Mouse (Mus musculus) lung, postnatal 4 days (tissue): ENCODE results near the gene Cadm4.

Source experiments
- DNase-seq, 2 experiments: peaks; one replicate each; pipeline ENCODE4 v3.0.0; 2021

Cadm4 gene

DNA sequence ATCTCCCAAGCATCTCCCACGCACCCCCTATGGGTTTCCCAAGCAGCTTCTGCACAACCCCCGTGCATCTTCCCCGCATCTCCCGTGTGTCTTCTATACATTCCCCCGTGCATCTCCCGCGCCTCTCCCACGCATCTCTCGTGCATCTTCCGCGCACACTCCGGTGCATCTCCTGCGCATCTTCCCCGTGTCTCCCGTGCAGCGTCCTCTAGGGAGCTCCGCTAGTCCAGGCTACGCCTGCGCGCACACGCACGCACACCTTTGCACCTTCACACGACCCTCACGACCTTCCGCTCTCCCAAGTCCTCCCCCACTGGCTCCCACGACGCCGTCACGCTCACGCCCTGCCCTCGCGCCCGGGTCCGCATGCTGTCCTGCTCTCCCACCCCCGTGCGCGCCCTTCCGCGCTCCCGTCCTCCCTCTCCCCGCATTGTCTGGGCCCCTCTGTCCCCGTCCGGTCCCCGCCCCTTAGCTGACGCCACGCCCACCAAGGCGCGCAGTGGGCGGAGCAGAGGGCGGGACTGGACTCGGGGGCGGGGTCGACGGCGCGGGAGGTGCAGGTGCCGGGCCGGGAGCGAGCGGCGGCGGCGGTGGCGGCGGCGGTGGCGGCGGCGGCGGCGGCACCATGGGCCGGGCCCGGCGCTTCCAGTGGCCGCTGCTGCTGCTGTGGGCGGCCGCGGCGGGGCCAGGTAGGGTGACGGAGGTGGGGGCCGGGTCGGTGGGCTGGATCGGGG is at the start of gene Cadm4:
Cadm4 (plus strand) TSS at position 550 of the 734 bp plus-strand sequence.
- DNase-seq = peak; percentile 84 to 88

DNA sequence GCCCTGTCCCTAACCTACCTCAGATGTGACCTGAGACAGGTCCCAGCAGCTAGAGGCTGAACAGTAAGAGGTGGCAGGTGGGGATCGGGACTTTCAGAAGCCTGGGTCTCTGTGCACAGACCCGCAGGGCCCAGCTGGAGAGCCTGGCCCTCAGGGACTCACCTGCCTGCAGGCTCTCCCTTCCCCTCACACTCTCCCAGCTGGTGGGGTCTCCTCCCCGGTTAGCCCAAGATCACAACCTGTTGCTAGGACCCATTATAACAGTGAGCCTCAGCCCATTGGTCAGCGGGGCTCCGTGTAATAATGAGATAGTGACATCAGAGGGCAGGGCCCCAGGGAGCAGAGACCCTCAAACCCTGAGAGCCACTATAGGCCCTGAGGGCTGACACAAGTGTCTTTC is 46.5 kb upstream of the Cadm4 start:
- DNase-seq = no peak

GRCm38 (mm10) chr7:24437981-24438380 is 43.8 kb upstream of the Cadm4 start:
- DNase-seq = peak; percentile 26 to 55

DNA sequence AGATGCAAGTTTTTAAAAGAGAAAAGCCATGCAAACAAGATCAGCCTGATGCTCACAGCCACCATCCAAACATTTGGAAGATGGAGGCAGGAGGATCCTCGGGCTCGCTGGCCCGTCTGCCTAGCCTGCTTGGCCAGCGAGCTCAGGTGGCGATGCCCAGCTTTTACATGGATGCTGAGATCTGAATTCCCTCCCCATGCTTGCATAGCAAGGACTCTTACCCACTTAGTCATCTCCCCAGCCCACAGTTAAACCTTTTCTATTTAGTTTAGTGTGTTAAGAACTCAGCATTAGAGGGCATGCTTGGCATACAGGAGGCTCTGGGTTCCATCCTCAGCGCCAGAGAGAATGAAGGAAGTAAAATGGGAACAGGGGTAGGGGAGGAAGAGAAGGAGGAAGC is 42.6 kb upstream of the Cadm4 start:
- DNase-seq = no peak

GRCm38 (mm10) chr7:24439891-24440290 is 41.9 kb upstream of the Cadm4 start:
- no peak for DNase-seq

GRCm38 (mm10) chr7:24441785-24442184 is 40.0 kb upstream of the Cadm4 start:
- DNase-seq = peak; percentile 75 to 87

- peak; percentile 49 to 53 for DNase-seq
Observed at GRCm38 (mm10) chr7:24442313-24442712, 39.5 kb upstream of the Cadm4 start.

- peak; percentile 60 to 65 for DNase-seq
Observed at GRCm38 (mm10) chr7:24445266-24445926, 36.4 kb upstream of the Cadm4 start.

- DNase-seq = peak in 1 of 2 experiments; percentile 14
Observed at GRCm38 (mm10) chr7:24446697-24447340, 35.0 kb upstream of the Cadm4 start.

- no peak for DNase-seq
Observed at GRCm38 (mm10) chr7:24448782-24449517, 32.9 kb upstream of the Cadm4 start.

- DNase-seq = peak; percentile 46
Observed at GRCm38 (mm10) chr7:24450585-24451017, 31.2 kb upstream of the Cadm4 start.

GRCm38 (mm10) chr7:24451855-24452311 is 29.9 kb upstream of the Cadm4 start, which contains the start of gene Irgc1:
Gene Irgc1, minus strand, starts transcription at chr7:24452297.
- DNase-seq = no peak

DNA sequence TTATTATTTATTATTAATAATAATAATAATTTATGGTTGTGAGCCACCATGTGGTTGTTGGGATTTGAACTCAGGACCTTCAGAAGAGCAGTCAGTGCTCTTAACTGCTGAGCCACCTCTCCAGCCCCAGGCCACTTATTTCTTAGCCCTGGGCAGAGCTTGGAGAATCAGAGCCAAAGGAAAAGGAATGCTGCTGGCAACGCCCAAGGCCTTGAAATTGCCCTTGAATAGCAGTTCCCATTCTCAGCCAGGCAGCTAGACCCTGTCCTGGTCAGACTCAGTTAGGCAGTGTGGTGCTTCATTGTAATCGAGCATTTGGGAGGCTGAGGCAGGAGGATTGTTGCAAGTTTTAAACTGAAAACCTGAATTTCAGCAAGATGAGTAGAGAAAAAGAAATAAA is 27.6 kb upstream of the Cadm4 start:
- no peak for DNase-seq

DNA sequence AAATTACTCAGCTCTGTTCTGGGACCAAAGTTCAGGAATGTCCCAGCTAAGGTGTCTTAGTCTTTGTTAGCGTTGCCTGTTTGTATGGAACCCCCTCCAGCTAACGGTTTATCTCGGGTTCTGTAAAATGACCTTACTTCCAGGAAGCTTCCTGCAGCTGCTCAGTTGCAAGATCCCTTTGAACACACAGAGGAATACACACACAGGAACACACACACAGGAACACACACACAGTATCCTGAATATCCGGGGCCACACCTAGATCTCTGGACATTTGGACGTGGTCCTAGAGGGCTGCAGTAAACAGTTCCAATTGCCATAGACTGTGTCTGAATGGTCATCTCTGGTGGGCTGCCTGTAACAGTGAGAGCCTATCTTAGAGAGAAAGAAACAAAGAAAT is 26.1 kb upstream of the Cadm4 start:
- peak; percentile 38 to 58 for DNase-seq

GRCm38 (mm10) chr7:24457726-24458370 is 24.0 kb upstream of the Cadm4 start:
- peak in 1 of 2 experiments; percentile 27 for DNase-seq

GRCm38 (mm10) chr7:24459440-24459839 is 22.4 kb upstream of the Cadm4 start:
- peak in 1 of 2 experiments; percentile 45 for DNase-seq

- peak; percentile 79 to 83 for DNase-seq
Observed at GRCm38 (mm10) chr7:24459843-24460242, 22.0 kb upstream of the Cadm4 start.

- DNase-seq = peak; percentile 70 to 71
Observed at GRCm38 (mm10) chr7:24461376-24462051, 20.3 kb upstream of the Cadm4 start.

GRCm38 (mm10) chr7:24462388-24463319 is 19.2 kb upstream of the Cadm4 start, which contains the start of gene Plaur:
Gene Plaur, plus strand, starts transcription at chr7:24462484.
- peak; percentile 72 to 75 for DNase-seq

GRCm38 (mm10) chr7:24466835-24467234 is 15.0 kb upstream of the Cadm4 start:
- no peak for DNase-seq
